Mouse (Mus musculus): ENCODE results near the gene Lrrfip1.

Lrrfip1 gene

GRCm38 (mm10) chr1:91085009-91085408 lies 86.5 kb downstream of the Lrrfip1 start:
- WGBS, result 56% methylated on average over 10 of the region's 10 CpGs

DNA sequence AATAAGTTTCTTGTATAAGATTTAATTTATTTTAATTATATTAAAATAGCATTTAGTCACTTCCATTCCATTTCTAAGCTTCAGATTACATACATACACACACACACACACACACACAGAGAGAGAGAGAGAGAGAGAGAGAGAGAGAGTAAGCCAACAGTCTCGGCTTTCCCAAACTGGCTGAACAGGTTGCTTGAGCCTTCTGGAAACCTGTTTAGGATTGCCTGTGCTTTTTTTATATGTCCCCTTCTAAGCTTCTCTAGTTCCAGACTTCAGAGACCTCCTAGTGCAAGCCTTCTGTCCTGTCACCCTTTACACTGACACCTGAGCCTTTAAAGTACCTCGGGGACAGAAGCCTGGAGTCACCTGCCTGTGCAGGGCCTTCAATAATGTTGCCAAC lies 87.1 kb downstream of the Lrrfip1 start:
- WGBS, result 53% methylated on average over 2 of the region's 2 CpGs

GRCm38 (mm10) chr1:91086325-91086724 lies 87.8 kb downstream of the Lrrfip1 start:
- 36% methylated on average over 3 of the region's 3 CpGs for WGBS

DNA sequence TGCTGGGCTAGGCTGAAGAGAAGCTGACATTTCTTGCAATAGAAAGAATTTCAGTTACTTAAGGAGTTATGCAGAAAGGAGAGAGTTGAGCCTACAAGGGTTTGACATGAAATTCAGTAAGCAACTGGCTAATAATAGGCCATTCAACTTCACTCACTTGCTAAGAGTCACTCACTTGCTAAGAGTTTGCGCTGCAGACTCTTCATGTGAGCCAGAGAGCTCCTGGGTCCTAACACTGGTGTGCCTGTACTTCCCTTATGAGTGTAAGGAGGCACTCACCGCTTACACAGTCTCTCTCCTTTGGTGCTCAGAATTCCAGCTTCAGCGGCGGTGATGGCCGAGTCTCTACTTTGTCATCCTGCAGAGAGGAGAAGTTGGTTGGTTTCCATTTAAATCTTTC lies 88.2 kb downstream of the Lrrfip1 start:
- 50% methylated on average over 5 of the region's 5 CpGs for WGBS

- 55% methylated on average over 7 of the region's 7 CpGs for WGBS
Measured at GRCm38 (mm10) chr1:91088027-91088426, 89.5 kb downstream of the Lrrfip1 start.

DNA sequence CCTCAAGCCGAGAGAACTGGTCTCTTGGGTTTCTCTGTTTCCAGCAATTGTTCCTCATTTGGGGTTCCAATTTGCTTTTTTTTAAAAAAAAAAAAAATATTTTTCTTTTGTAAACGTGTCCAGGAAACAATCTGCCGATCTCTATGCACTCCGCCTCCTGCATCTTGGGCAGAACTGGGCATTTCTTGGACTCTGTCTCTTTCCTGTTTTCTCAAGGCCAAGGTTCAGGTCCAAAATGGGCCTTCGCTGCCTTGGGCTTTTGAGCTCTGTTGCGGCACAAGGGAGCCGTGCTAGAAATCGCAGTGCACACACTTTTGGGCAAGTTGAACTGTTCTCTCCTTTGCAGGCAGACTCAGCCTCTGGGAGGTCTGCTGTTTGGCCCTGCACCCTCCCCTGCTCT lies 90.4 kb downstream of the Lrrfip1 start:
- 74% methylated on average over 8 of the region's 8 CpGs for WGBS

DNA sequence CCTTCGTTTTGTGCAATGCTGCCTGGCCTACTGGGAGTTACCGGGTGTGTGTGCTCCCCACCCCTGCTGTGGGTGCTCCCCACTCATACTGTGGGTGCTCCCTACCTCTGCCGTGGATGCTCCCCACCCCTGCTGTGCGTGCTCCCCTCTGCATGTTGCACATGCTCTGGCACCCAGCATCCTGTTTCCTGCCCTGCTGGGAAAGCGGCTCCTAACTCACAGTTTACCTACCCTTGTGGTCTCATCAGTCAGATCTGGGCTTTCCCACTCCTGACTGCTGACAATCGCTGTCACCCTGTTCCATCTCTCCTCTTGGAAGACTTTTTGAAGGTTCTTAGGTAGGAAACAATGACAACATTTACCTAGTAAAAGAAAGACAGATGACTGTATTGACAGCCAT lies 91.9 kb downstream of the Lrrfip1 start:
- 71% methylated on average over 6 of the region's 6 CpGs for WGBS

DNA sequence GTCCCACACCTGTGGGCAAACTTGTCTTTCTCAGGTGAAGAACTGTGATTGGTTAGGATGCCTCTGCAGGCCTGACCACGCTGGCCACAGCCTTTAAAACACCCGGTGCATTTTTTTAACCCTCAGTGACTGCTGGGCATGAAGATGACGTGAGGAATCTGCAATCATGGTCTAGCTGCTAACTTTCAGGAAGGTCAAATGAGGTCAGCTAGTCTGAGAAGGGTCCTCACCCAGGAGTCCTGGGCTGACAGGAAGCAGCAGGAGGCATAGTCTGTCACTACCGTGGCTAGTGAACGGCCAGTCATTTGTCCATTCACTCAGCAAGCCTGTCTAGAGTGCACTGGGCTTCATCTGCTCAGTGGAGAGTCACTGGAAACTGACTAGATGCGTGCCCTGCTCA lies 93.9 kb downstream of the Lrrfip1 start:
- WGBS, result 76% methylated on average over 6 of the region's 6 CpGs

- WGBS, result 67% methylated on average over 2 of the region's 2 CpGs
Measured at GRCm38 (mm10) chr1:91093296-91093695, 94.8 kb downstream of the Lrrfip1 start.

DNA sequence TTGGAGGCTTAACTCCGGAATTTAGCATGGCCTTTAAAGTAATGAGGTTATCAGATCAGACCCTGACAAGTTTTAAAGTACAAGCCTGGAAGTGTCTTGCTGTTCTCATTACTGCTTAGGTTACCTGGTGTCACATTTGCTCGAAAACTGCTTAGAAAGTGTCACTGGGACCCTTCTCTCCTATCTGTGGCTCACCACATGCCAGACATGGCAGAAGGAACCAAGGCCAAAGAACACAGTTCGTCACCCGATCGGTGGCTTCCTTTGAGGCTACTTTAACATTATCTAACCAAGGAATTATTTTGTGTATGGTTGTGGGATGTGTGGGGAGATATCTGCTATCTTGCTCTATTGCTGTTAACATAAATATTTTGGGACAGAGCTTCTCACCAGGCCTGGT lies 95.5 kb downstream of the Lrrfip1 start:
- 73% methylated on average over 5 of the region's 5 CpGs for WGBS

- 77% methylated on average over 3 of the region's 3 CpGs for WGBS
Measured at GRCm38 (mm10) chr1:91095258-91095657, 96.7 kb downstream of the Lrrfip1 start.

- 47% methylated on average over 1 of the region's 1 CpGs for WGBS
Measured at GRCm38 (mm10) chr1:91095853-91096252, 97.3 kb downstream of the Lrrfip1 start.

DNA sequence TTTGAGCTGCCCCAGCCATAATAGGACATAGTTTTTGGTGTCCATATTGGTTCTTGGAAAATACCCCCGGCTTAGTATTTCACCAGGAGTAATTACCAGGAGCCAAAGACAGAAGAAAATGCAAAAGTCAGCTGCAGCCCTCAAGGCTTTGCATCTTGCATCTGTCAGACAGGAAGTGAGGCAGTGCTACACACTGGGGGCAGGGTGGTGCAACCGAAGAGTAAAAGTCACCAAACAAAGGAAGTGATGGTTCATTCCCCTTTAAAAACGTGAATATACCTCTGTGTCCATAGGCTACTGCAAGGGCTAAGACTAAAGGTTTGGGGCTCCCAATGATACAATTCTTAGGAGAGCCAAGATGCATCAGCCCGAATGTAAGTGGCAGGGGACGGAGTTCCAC lies 98.0 kb downstream of the Lrrfip1 start:
- WGBS, result 81% methylated on average over 5 of the region's 5 CpGs

- WGBS, result 89% methylated on average over 11 of the region's 11 CpGs
Measured at GRCm38 (mm10) chr1:91097283-91097834, 98.8 kb downstream of the Lrrfip1 start.

DNA sequence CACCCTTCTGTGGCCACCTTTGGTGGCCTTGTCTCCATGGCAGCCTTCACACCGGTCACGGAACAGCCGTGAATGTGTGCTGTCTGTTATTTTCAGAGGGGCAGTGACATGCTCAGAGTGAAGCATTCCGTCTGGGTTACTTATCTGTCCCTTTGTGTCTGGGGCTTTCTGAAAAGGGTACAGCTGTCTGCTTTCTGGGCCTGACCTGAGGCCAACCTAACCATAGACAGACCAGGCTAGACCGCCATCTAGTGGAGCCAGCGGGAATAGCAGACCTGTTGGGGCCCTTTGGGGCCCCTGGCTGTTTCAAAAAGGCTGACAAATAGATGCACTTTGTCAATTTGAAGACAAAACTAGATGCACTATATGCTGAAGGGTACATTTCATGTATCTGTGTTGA lies 100.3 kb downstream of the Lrrfip1 start:
- 26% methylated on average over 6 of the region's 6 CpGs for WGBS

GRCm38 (mm10) chr1:91101709-91102440 lies 103.3 kb downstream of the Lrrfip1 start:
- WGBS, result 66% methylated on average over 11 of the region's 11 CpGs

GRCm38 (mm10) chr1:91103366-91103983 lies 104.9 kb downstream of the Lrrfip1 start:
- WGBS, result 85% methylated on average over 15 of the region's 15 CpGs

DNA sequence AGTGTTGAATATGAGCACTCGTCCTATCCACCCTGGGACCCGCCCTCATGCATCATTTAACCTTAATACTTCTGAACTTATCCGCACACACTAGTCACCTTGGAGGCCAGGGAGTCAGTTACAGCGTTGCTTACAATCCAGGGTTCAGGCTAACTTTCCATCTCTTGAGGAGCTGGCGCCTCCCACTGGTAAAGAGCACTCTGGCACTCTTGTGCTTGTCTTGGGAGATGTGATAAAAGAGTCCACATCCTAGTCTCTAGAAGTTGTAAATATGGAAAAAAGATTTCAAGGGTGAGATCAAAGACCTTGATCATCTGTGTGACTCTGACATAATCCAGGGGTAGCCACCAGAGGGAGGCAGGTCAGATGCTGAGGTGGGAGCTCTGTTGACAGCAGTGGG lies 109.0 kb downstream of the Lrrfip1 start:
- WGBS, result 70% methylated on average over 5 of the region's 5 CpGs

DNA sequence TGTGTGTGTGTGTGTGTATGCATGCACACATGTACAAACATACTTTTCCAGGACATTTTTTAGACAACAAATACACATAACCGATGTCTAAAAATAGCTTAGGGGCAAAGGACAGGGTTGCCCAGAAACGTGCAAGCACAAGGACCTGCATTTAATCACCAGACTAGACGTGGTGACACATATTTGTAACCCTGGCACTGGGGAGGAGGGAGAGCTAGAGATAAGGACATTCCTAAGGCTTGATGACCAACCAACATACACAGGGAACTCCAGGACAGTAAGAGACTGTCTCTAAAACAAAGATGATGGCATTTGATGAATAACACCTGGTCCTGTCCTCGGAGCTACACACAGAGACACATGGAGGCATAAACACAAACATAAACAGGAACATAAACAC lies 110.8 kb downstream of the Lrrfip1 start:
- 72% methylated on average over 4 of the region's 4 CpGs for WGBS

DNA sequence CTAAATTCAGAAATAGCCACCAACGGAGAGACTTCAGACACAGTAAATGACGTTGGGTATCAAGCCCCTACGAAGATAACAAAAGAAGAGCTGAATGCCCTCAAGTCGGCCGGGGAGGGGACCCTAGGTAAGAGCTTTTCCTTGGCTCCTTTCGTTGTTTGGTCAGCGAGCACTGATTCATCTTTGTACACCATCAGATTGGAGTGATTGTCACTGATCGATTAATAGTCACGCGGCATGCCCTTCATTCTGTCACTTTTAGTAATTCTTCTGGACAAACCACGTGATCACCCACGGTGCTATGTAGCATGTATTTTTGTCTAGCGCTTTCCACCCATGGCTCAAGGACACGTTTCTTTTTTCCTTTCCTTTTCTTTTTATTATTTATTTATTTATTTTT lies 113.6 kb downstream of the Lrrfip1 start:
- 91% methylated on average over 14 of the region's 14 CpGs for WGBS

- WGBS, result 97% methylated on average over 4 of the region's 4 CpGs
Measured at GRCm38 (mm10) chr1:91112606-91113005, 114.1 kb downstream of the Lrrfip1 start.

DNA sequence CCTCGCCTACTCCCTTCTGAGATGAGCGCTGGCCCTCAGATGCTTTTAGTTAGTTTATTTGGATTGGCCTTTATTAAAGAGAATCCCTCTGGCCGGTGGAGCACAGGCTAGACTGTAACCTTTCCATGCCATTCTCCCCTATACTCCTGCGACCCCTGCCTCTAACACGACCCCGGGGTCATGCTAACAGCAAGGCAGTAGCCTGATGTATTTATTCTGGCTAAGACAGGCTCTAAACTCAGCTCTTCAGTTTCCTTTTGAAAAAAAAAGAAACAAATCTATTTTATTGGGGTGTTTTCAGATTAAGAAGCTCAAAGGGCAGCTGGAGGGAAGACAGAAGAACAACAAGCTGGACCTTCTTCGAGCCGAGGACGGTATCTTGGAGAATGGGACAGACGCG lies 123.6 kb downstream of the Lrrfip1 start:
- 89% methylated on average over 11 of the region's 11 CpGs for WGBS

DNA sequence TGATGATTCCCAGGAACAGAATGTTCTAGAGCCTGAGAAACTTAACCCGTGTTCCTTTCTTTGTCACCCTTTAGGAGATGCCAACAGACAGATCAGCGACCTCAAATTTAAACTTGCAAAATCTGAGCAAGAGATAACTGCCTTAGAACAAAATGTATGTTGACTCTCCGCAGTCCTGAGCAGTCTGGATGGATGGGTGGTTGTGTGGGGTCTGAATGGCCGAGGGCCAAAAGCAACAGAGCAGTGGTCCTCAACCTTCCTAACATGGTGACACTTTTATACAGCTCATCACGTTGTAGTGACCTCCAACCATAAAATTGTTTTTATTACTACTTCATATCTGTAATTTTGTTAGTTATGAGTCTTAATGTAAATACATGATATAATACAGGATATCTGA lies 124.5 kb downstream of the Lrrfip1 start:
- 95% methylated on average over 5 of the region's 5 CpGs for WGBS
